Mouse (Mus musculus) lung, adult 10 weeks (tissue): ENCODE data around the gene Dnm1. TPM values are rescaled to one million over a fixed set of nuclear protein-coding genes. Genes with fewer than 3 reads are reported as not detected.

Experiments used
- polyA plus RNA-seq: library from polyadenylated mRNA; stranded (reverse); fragments of 350-450 nt; fragmentation: Illumina TruSeq; extraction: RNeasy Lipid Tissue Mini Kit (QIAGEN cat#74804); gene quantifications from one replicate; pipeline ENCODE4 v1.2.3, GENCODE M21; 2014; ENCODE audit warnings: low read depth, low replicate concordance; ENCODE audit not compliant: insufficient read depth

The Dnm1 gene
- polyA plus RNA-seq = 7.7 TPM

DNA sequence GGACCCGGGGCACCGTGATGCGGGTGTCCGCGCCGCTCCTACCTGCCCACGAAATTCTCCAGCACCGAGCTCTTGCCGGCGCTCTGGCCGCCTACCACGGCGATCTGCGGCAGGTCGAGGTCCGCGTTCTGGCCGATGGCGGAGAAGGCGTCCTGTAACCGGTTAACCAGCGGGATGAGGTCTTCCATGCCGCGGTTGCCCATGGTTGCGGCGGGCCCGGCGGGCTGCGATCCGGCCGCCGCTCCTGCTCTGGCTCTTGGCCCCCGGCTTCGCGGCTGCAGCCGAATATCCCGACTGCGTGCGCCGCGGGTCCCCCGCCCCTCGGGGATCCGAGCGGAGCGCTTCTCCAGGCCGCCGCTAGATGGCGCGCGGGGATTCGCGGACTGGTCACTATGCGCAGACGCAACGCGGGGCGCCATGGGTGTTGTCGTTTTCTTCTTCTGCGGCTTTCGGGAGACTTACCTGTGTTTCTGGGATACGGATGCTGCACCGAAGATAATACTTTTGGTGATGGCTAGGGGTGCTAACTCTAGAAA, at the start of gene Dnm1:
Dnm1 (minus strand) TSS at position 332 of the 536 bp plus-strand sequence.

DNA sequence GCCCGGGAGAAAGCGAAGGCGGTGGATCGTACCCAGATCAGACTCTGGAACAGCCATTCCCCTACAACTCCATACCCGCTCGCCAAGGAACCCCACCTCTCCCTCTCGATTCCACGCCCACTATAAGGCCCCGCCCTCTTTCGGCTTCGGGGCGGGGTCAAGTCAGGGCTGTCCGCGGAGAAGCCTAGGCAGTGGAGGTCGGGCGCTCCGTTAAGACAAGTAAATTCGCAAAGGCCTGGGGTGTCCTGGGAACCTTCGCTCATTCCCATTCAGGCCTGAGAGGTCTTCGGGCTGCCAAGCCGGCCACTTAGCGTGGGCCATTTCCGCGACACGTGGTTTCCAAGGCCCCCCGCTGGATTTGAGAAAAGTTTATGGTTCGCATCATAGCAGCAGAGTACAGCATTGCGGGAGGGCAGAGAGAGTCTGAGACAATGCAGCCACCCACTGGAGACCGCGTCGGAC, 42.4 kb upstream of the Dnm1 start, which contains the start of gene Ptges2:
Ptges2 (plus strand) TSS at position 413 of the 462 bp plus-strand sequence.

DNA sequence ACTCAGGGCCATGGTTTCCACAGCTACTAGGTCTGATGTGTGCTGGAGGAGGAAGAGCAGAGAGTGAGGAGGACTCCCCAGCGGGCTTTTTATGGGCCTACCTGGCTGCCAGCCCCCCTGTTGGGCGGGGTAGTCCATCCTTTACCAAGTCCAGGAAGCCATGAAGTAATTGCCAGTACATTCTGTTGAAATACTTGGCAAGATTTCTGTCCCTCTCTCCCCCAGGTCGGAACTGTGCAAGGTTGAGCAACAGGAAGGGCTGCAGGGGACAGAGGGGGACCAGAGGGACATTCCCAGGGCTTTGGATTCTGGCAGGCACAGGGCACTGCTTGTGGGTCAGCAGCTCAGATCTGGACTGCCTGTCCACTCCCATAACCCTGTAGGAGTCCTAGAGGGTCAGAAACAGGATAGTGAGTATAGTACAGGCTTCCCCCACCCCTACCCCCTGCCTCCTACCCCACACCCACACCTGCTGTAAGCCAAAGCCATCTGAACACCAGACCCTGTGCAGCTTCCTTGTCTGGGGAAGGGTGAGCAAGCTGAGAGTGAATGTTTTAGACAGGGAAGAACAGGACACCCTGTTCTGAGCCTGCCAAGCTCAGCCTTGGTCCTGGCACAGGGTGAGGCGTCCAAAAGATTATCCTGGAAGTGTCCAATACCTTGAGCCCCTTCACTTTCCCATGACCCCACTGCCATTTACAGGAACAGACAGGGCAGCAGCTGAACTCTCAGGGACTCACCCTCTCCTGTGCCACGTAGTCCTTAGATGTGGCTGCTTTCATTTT, 34.8 kb upstream of the Dnm1 start, which contains the start of gene Lcn2:
Lcn2 (minus strand) TSS at position 547 of the 785 bp plus-strand sequence.

DNA sequence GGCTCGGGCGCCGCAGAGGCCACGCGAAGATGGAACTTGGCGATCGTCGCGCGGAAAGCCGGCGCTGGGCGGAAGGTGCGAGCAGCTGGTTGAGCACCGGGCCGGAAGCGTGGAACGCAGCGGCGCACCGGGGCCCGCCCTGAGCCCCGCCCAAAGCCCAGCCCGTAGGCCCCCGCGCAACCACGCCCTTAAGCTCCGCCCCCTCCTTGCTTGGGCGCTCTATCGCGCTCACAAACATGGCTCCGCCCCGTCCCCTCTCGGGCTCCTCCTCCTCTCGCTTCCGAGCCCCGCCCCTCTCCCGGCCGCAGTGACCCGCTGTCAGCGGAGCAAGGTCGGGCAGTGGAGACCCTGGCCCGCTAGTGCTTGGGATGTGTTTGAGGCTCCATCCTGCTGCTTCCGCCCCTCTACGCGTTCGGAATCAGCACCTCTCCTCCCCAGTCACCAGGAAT, 28.7 kb upstream of the Dnm1 start, which contains the start of gene 1110008P14Rik:
1110008P14Rik (minus strand) TSS at position 164 of the 449 bp plus-strand sequence.

DNA sequence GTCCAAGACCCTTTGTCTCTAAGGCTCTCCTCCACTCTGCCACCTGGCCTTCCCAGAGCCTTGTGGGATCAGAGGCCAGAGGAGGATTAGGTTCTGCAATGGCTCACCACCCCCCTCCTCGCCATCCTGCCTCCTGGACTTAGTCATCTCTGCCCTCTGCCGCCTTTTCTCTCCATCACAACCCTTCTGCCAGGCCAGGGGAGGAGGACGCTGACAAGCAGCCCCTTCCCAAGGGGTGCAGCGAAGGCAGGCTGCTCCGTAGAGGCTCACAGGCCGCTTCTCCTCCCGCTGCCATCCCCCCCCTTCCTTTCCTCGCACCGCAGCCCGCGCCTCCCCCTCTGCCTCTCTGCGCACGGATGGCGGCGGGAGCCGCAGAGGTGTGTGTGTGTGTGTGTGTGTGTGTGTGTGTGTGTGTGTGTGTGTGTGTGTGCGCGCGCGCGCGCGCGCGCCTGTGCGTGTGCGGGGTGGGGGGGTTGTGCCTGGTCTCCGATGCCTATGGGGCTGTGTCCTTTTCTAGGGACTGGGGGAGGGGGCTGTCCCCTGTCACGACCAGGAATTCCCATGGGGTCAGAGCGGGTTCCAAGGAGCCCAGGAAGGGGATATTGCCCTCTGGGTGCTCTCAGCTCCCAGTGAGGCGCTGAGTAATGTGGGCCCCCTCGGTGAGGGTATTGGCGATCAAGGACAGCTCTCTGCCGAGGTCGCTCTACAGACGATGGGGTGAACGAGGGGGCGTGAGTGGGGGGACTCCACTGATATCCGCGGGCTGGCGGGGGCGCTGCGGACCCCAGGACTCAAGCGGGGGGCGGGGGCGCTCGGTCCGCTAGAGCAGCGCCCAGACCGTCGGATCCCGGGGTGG, 759 bp downstream of the Dnm1 start, which contains the start of gene Ciz1:
Ciz1 (plus strand) TSS at position 177 of the 856 bp plus-strand sequence.

DNA sequence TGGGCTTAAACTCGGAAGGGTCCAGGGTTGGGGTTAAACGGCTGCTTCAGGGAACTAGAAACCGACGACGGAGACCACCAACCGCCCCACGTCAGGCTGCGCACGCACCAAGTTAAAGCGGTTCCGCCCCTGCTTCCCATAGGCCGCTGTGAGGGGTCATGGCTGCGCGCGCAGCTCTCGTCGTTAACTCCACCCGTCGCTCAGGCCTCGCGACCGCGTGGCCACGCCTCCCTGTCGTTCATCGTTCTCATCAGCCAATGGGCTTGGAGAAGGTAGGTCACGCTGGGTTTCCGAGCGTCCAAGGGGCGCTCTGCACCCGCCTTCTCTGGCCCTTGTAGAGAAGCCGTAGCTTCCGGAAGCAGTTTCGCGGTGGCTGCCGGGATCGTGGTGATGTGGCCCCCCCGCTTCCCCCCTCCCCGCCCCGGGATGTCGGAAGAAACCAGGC, 65.2 kb downstream of the Dnm1 start, which contains the start of gene Swi5:
Swi5 (minus strand) TSS at position 153 of the 445 bp plus-strand sequence.

DNA sequence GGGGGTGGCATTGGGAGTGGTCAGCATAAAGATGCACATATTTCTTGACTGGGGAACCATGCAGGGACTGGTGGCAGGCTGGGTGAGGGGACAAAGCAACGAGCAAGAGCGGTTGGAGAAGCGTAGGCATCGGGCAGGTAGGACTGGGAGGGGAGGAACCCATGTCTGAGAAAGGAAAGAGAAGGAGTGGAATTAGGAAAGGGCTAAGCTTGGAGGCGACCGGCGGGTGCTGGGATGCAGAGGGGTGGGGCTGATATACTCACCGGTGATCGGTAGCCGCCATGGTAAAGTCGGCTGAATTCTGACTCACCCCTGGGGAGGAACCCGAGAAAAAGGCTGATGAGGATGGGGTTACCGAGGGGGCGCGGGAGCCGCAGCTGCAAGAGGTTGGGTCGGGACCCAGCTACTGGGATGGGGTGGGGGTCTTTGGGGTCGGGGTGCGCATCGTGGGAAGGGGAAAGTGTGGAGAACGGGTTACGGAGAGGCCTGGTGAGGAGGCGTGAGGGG, 65.8 kb downstream of the Dnm1 start, which contains the start of gene Golga2:
Golga2 (plus strand) TSS at position 51 of the 507 bp plus-strand sequence.

DNA sequence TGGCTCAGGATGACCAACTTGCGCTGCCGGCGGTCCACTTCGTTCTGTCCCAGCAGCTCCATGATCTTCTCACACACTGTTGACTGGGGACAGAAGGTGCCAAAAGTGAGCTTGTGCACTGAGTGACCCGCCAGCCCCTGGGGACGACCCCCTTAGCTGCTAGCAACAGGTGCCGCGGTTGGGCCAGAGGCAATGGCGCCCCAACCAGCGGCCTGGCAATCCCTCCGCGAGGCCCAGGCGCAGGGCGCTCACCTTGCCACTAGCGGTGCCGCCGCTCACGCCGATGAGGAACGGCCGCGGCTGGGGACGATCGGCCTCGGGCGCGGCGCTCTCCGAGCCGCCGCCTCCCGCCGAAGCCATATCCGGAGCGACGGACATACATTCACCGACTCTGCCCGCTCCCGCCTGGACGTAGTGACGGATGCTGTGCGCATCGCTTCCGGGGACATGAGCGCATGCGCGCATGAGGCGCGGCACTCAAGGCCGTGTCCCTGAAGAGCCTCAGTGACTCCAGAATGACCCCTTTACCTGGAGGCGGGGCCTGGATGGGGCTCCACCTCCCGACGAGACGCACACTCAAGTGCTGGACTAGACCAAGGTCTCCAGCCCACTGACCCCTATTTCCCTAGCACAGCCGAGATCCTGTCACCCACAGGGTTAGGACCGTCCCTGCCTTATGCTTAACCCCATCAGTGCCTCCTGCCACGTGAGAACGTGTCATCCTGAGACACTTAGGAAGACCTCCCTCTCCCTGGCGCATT, 93.3 kb downstream of the Dnm1 start, which contains the start of gene Uck1:
Uck1 (minus strand) TSS at position 503 of the 761 bp plus-strand sequence.

Other genes starting within 250 kb of the Dnm1 start
- gene Prrc2b, start 202.3 kb downstream of the Dnm1 start, polyA plus RNA-seq = 20.5 TPM
- gene Pomt1, start 116.7 kb downstream of the Dnm1 start, polyA plus RNA-seq = 5.7 TPM
- gene Uck1, start 93.2 kb downstream of the Dnm1 start, polyA plus RNA-seq = 37.9 TPM
- 22.7 TPM for gene Golga2, start 66.0 kb downstream of the Dnm1 start, polyA plus RNA-seq
- gene Swi5, start 65.3 kb downstream of the Dnm1 start, polyA plus RNA-seq = 323 TPM
- gene Ciz1, start 1.0 kb downstream of the Dnm1 start, polyA plus RNA-seq = 21.7 TPM
- 71.0 TPM for gene 1110008P14Rik, start 28.6 kb upstream of the Dnm1 start, polyA plus RNA-seq
- 253 TPM for gene Lcn2, start 34.9 kb upstream of the Dnm1 start, polyA plus RNA-seq
- 17.7 TPM for gene Ptges2, start 42.6 kb upstream of the Dnm1 start, polyA plus RNA-seq
- gene Naif1, start 97.1 kb upstream of the Dnm1 start, polyA plus RNA-seq = 1.9 TPM
- 16.3 TPM for gene Slc25a25, start 98.1 kb upstream of the Dnm1 start, polyA plus RNA-seq
- gene Fam102a, start 182.0 kb upstream of the Dnm1 start, polyA plus RNA-seq = 10.6 TPM
- gene Dpm2, start 217.5 kb upstream of the Dnm1 start, polyA plus RNA-seq = 67.1 TPM
- gene Pip5kl1, start 221.5 kb upstream of the Dnm1 start, polyA plus RNA-seq = not detected
- gene 9430097D07Rik, start 222.3 kb upstream of the Dnm1 start, polyA plus RNA-seq = not detected
- 13.3 TPM for gene St6galnac4, start 233.8 kb upstream of the Dnm1 start, polyA plus RNA-seq
- gene St6galnac6, start 246.4 kb upstream of the Dnm1 start, polyA plus RNA-seq = 21.6 TPM